ENCODE assay signal across 19 mouse cellular contexts in genomic region chr7:37553646-37554045, GRCm38 (mm10).
A peak's percentile ranks its signal among the peaks of the same experiment; 100 is the strongest.
DNase-seq lines count a peak whose midpoint lies in the region; ATAC-seq lines count a peak whose summit lies in the region.
"Had no signal": no experiment of that assay in that cellular context is flagged by ENCODE, and none has a peak within 500 bp of the region (broad histone marks: within the 10 kb centered on the region; RNA-seq: fewer than 3 reads in every experiment).

No protein-coding gene starts in this region.

- peak overlapping the region; percentile 71 for H3K27ac ChIP-seq in hindbrain, embryonic 10.5 days
- no peak overlapping the region for H3K27ac ChIP-seq in hindbrain, embryonic 11.5 days (ENCODE audit: low read depth, low read length)
- H3K27ac ChIP-seq in forebrain, embryonic 13.5 days = peak overlapping the region; percentile 26
- no peak overlapping the region; the same call in 1 of the 2 replicates for H3K27ac ChIP-seq in midbrain, embryonic 14.5 days (replicated peaks; ENCODE audit: low read depth, low read length)
- H3K27ac ChIP-seq in intestine, embryonic 15.5 days = no peak overlapping the region
- H3K27ac ChIP-seq: kidney, embryonic 15.5 days; liver, embryonic 12.5 days; macrophage; neural tube, embryonic 13.5 days had no signal

- ATAC-seq in hindbrain, embryonic 11.5 days (ENCODE audit: low FRiP score) = no peak
- ATAC-seq in forebrain, embryonic 13.5 days = peak; percentile 50; the same call in 1 of the 2 replicates
- no peak for ATAC-seq in midbrain, embryonic 14.5 days (ENCODE audit: low FRiP score, low TSS enrichment)
- ATAC-seq in intestine, embryonic 15.5 days = no peak
- ATAC-seq: inflammation-experienced regulatory T-cells, adult 6 months; liver, embryonic 12.5 days had no signal

- DNase-seq in hindbrain, embryonic 10.5 days (ENCODE audit: low spot score) = no peak
- DNase-seq in hindbrain, embryonic 11.5 days (ENCODE audit: low spot score) = no peak
- peak; percentile 83 for DNase-seq in ES-CJ7 (ENCODE audit: low read depth, low spot score)
- peak; percentile 51 for DNase-seq in midbrain, embryonic 14.5 days
- DNase-seq in heart, postnatal 14 days = no peak
- DNase-seq: cerebellum, postnatal 25 days; gastrocnemius, postnatal 14 days; heart, postnatal 10 days; lung, embryonic 14.5 days; right cerebral cortex, postnatal 25 days; thymus, postnatal 36 days had no signal

- whole genome bisulfite sequencing in hindbrain, embryonic 10.5 days = 29% methylated on average over 3 of the region's 3 CpGs
- 36% methylated on average over 3 of the region's 3 CpGs for WGBS in hindbrain, embryonic 11.5 days
- WGBS in forebrain, embryonic 13.5 days = 19% methylated on average over 3 of the region's 3 CpGs
- 20% methylated on average over 3 of the region's 3 CpGs for WGBS in midbrain, embryonic 14.5 days
- WGBS in intestine, embryonic 15.5 days = 70% methylated on average over 3 of the region's 3 CpGs

- no peak overlapping the region for H3K9ac ChIP-seq in hindbrain, embryonic 11.5 days (ENCODE audit: low read depth, low read length)
- H3K9ac ChIP-seq in forebrain, embryonic 13.5 days = no peak overlapping the region
- no peak overlapping the region for H3K9ac ChIP-seq in midbrain, embryonic 14.5 days (replicated peaks; ENCODE audit: low read length)
- no peak overlapping the region for H3K9ac ChIP-seq in intestine, embryonic 15.5 days
- H3K9ac ChIP-seq: kidney, embryonic 15.5 days; liver, embryonic 12.5 days; lung, embryonic 14.5 days; neural tube, embryonic 13.5 days had no signal

- H3K9me3 ChIP-seq in hindbrain, embryonic 10.5 days = no peaks in the 10 kb centered on the region
- H3K9me3 ChIP-seq in hindbrain, embryonic 11.5 days (ENCODE audit: control insufficient read depth, low read length) = no peaks in the 10 kb centered on the region
- H3K9me3 ChIP-seq in forebrain, embryonic 13.5 days (replicated peaks) = no peaks in the 10 kb centered on the region
- no peaks in the 10 kb centered on the region for H3K9me3 ChIP-seq in midbrain, embryonic 14.5 days (ENCODE audit: control insufficient read depth, low read length)
- H3K9me3 ChIP-seq in intestine, embryonic 15.5 days = no peaks in the 10 kb centered on the region
- H3K9me3 ChIP-seq: kidney, embryonic 15.5 days; liver, embryonic 12.5 days; neural tube, embryonic 13.5 days had no signal

- peaks cover 56% of the 10 kb centered on the region for H3K4me1 ChIP-seq in hindbrain, embryonic 10.5 days (replicated peaks)
- H3K4me1 ChIP-seq in hindbrain, embryonic 11.5 days (replicated peaks; ENCODE audit: control insufficient read depth, insufficient read depth, low read length) = no peaks in the 10 kb centered on the region
- H3K4me1 ChIP-seq in forebrain, embryonic 13.5 days = peaks cover 28% of the 10 kb centered on the region
- peaks cover 6% of the 10 kb centered on the region; the same call in 1 of the 2 replicates for H3K4me1 ChIP-seq in midbrain, embryonic 14.5 days (ENCODE audit: control insufficient read depth, insufficient read depth, low read length)
- H3K4me1 ChIP-seq in intestine, embryonic 15.5 days (replicated peaks) = no peaks in the 10 kb centered on the region
- H3K4me1 ChIP-seq: liver, embryonic 12.5 days had no signal

- H3K27me3 ChIP-seq in hindbrain, embryonic 10.5 days (ENCODE audit: insufficient read depth, poor library complexity, severe bottlenecking) = no peaks in the 10 kb centered on the region
- no peaks in the 10 kb centered on the region for H3K27me3 ChIP-seq in hindbrain, embryonic 11.5 days (ENCODE audit: control insufficient read depth, insufficient read depth, low read length)
- H3K27me3 ChIP-seq in forebrain, embryonic 13.5 days = no peaks in the 10 kb centered on the region
- H3K27me3 ChIP-seq in midbrain, embryonic 14.5 days (ENCODE audit: control insufficient read depth, insufficient read depth, low read length) = no peaks in the 10 kb centered on the region
- H3K27me3 ChIP-seq in intestine, embryonic 15.5 days (replicated peaks) = no peaks in the 10 kb centered on the region
- H3K27me3 ChIP-seq: CH12.LX; kidney, embryonic 15.5 days; liver, embryonic 12.5 days; neural tube, embryonic 13.5 days had no signal

- H3K36me3 ChIP-seq in hindbrain, embryonic 10.5 days = peaks cover 8% of the 10 kb centered on the region
- no peaks in the 10 kb centered on the region for H3K36me3 ChIP-seq in hindbrain, embryonic 11.5 days (ENCODE audit: control insufficient read depth, insufficient read depth, low read length)
- H3K36me3 ChIP-seq in forebrain, embryonic 13.5 days (ENCODE audit: poor library complexity, severe bottlenecking) = 0 out of 2 replicates have a peak, but pooled peaks cover under 1% of the 10 kb centered on the region
- H3K36me3 ChIP-seq in midbrain, embryonic 14.5 days (ENCODE audit: control insufficient read depth, insufficient read depth, low read length) = no peaks in the 10 kb centered on the region
- H3K36me3 ChIP-seq in intestine, embryonic 15.5 days = no peaks in the 10 kb centered on the region
- H3K36me3 ChIP-seq: kidney, embryonic 15.5 days; liver, embryonic 12.5 days; neural tube, embryonic 13.5 days had no signal

- no peak overlapping the region for H3K4me2 ChIP-seq in hindbrain, embryonic 11.5 days (replicated peaks; ENCODE audit: low read depth, low read length)
- H3K4me2 ChIP-seq in forebrain, embryonic 13.5 days = no peak overlapping the region
- H3K4me2 ChIP-seq in midbrain, embryonic 14.5 days (ENCODE audit: low read length) = no peak overlapping the region
- no peak overlapping the region for H3K4me2 ChIP-seq in intestine, embryonic 15.5 days (replicated peaks)
- H3K4me2 ChIP-seq: kidney, embryonic 15.5 days; liver, embryonic 12.5 days; lung, embryonic 14.5 days; neural tube, embryonic 13.5 days had no signal

- intact Hi-C loops in heart, postnatal 14 days (cut with DNase I) = no loop called here

- H3K4me3 ChIP-seq in hindbrain, embryonic 10.5 days = no peak overlapping the region
- no peak overlapping the region for H3K4me3 ChIP-seq in hindbrain, embryonic 11.5 days (ENCODE audit: low read depth, low read length)
- H3K4me3 ChIP-seq in forebrain, embryonic 13.5 days = no peak overlapping the region
- no peak overlapping the region for H3K4me3 ChIP-seq in midbrain, embryonic 14.5 days (replicated peaks; ENCODE audit: low read depth, low read length)
- H3K4me3 ChIP-seq in intestine, embryonic 15.5 days (replicated peaks) = no peak overlapping the region
- H3K4me3 ChIP-seq: kidney, embryonic 15.5 days; liver, embryonic 12.5 days; neural tube, embryonic 13.5 days had no signal

Comparison
In these comparisons a context has a peak if more than half of its experiments do, and no peak if none do; other contexts are left out.
1. H3K27ac ChIP-seq: peak in hindbrain, embryonic 10.5 days (single experiment) and forebrain, embryonic 13.5 days (single experiment); none in hindbrain, embryonic 11.5 days (single experiment), midbrain, embryonic 14.5 days (single experiment) and intestine, embryonic 15.5 days (single experiment).
2. DNase-seq: peak in ES-CJ7 (single experiment) and midbrain, embryonic 14.5 days (single experiment); none in hindbrain, embryonic 10.5 days (single experiment), hindbrain, embryonic 11.5 days (single experiment) and heart, postnatal 14 days (0 of 2).